Mouse (Mus musculus): ENCODE measurements at regions not wholly inside any gene's neighbourhood (a gene's known extent, or its start where the extent isn't known, plus 50 kb on each side); places are given as distances from the start of the nearest gene placed in this dataset.

- TF ChIP-seq CTCF (IDR thresholded peaks at IDR 0.05; ENCODE audit: control insufficient read depth, insufficient read depth, insufficient replicate concordance, low read depth, low read length) (no peak), POLR2A (IDR thresholded peaks at IDR 0.05; ENCODE audit: control insufficient read depth, low read depth, low read length) (no peak)
- no peak overlapping the region for H3K27ac ChIP-seq (ENCODE audit: control insufficient read depth, insufficient read depth, low read depth, low read length)
Measured at GRCm38 (mm10) chr11:44156490-44157345, 243.1 kb upstream of the Il12b start.

GRCm38 (mm10) chr11:44158236-44158635 lies 241.6 kb upstream of the Il12b start:
- Histone ChIP-seq H3K4me1 (ENCODE audit: control insufficient read depth, insufficient read depth, low read length) (peaks cover 3% of the 10 kb centered on the region; the same call in 1 of the 2 replicates), H3K36me3 (ENCODE audit: control insufficient read depth, insufficient read depth, low read length) (no peaks in the 10 kb centered on the region), H3K27me3 (ENCODE audit: control insufficient read depth, insufficient read depth, low read length) (no peaks in the 10 kb centered on the region), H3K4me3 (ENCODE audit: control insufficient read depth, low read depth, low read length) (no peak overlapping the region), H3K27ac (ENCODE audit: control insufficient read depth, insufficient read depth, low read depth, low read length) (no peak overlapping the region)
- TF ChIP-seq CTCF (IDR thresholded peaks at IDR 0.05; ENCODE audit: control insufficient read depth, insufficient read depth, insufficient replicate concordance, low read depth, low read length) (no peak), POLR2A (IDR thresholded peaks at IDR 0.05; ENCODE audit: control insufficient read depth, low read depth, low read length) (no peak)

More at GRCm38 (mm10) chr11:44156490-44157345, 243.1 kb upstream of the Il12b start:
- Histone ChIP-seq H3K36me3 (ENCODE audit: control insufficient read depth, insufficient read depth, low read length) (no peaks in the 10 kb centered on the region), H3K27me3 (ENCODE audit: control insufficient read depth, insufficient read depth, low read length) (no peaks in the 10 kb centered on the region), H3K4me3 (ENCODE audit: control insufficient read depth, low read depth, low read length) (no peak overlapping the region), H3K4me1 (ENCODE audit: control insufficient read depth, insufficient read depth, low read length) (peaks cover 3% of the 10 kb centered on the region; the same call in 1 of the 2 replicates)

- H3K27ac ChIP-seq (ENCODE audit: control insufficient read depth, insufficient read depth, low read depth, low read length), result no peak overlapping the region
- TF ChIP-seq POLR2A (IDR thresholded peaks at IDR 0.05; ENCODE audit: control insufficient read depth, low read depth, low read length) (no peak), CTCF (IDR thresholded peaks at IDR 0.05; ENCODE audit: control insufficient read depth, insufficient read depth, insufficient replicate concordance, low read depth, low read length) (no peak)
- no peaks in the 10 kb centered on the region for H3K4me1 ChIP-seq (ENCODE audit: control insufficient read depth, insufficient read depth, low read length)
- no peaks in the 10 kb centered on the region for H3K36me3 ChIP-seq (ENCODE audit: control insufficient read depth, insufficient read depth, low read length)
- H3K4me3 ChIP-seq (ENCODE audit: control insufficient read depth, low read depth, low read length), result no peak overlapping the region
- no peaks in the 10 kb centered on the region for H3K27me3 ChIP-seq (ENCODE audit: control insufficient read depth, insufficient read depth, low read length)
Measured at GRCm38 (mm10) chr11:44161734-44162418, 238.0 kb upstream of the Il12b start.

GRCm38 (mm10) chr11:44163049-44163448 lies 236.8 kb upstream of the Il12b start:
- Histone ChIP-seq H3K27me3 (ENCODE audit: control insufficient read depth, insufficient read depth, low read length) (no peaks in the 10 kb centered on the region), H3K27ac (ENCODE audit: control insufficient read depth, insufficient read depth, low read depth, low read length) (no peak overlapping the region), H3K4me1 (ENCODE audit: control insufficient read depth, insufficient read depth, low read length) (no peaks in the 10 kb centered on the region), H3K4me3 (ENCODE audit: control insufficient read depth, low read depth, low read length) (no peak overlapping the region), H3K36me3 (ENCODE audit: control insufficient read depth, insufficient read depth, low read length) (no peaks in the 10 kb centered on the region)
- TF ChIP-seq CTCF (IDR thresholded peaks at IDR 0.05; ENCODE audit: control insufficient read depth, insufficient read depth, insufficient replicate concordance, low read depth, low read length) (no peak), POLR2A (IDR thresholded peaks at IDR 0.05; ENCODE audit: control insufficient read depth, low read depth, low read length) (no peak)

GRCm38 (mm10) chr11:44163748-44164147 lies 236.1 kb upstream of the Il12b start:
- H3K4me1 ChIP-seq (ENCODE audit: control insufficient read depth, insufficient read depth, low read length), result no peaks in the 10 kb centered on the region
- TF ChIP-seq POLR2A (IDR thresholded peaks at IDR 0.05; ENCODE audit: control insufficient read depth, low read depth, low read length) (no peak), CTCF (IDR thresholded peaks at IDR 0.05; ENCODE audit: control insufficient read depth, insufficient read depth, insufficient replicate concordance, low read depth, low read length) (no peak)
- H3K36me3 ChIP-seq (ENCODE audit: control insufficient read depth, insufficient read depth, low read length), result no peaks in the 10 kb centered on the region
- H3K27me3 ChIP-seq (ENCODE audit: control insufficient read depth, insufficient read depth, low read length), result no peaks in the 10 kb centered on the region
- no peak overlapping the region for H3K4me3 ChIP-seq (ENCODE audit: control insufficient read depth, low read depth, low read length)
- no peak overlapping the region for H3K27ac ChIP-seq (ENCODE audit: control insufficient read depth, insufficient read depth, low read depth, low read length)

- H3K4me3 ChIP-seq (ENCODE audit: control insufficient read depth, low read depth, low read length), result no peak overlapping the region
- TF ChIP-seq CTCF (IDR thresholded peaks at IDR 0.05; ENCODE audit: control insufficient read depth, insufficient read depth, insufficient replicate concordance, low read depth, low read length), result no peak
- no peak for TF ChIP-seq POLR2A (IDR thresholded peaks at IDR 0.05; ENCODE audit: control insufficient read depth, low read depth, low read length)
- H3K4me1 ChIP-seq (ENCODE audit: control insufficient read depth, insufficient read depth, low read length), result no peaks in the 10 kb centered on the region
- H3K27me3 ChIP-seq (ENCODE audit: control insufficient read depth, insufficient read depth, low read length), result no peaks in the 10 kb centered on the region
- H3K27ac ChIP-seq (ENCODE audit: control insufficient read depth, insufficient read depth, low read depth, low read length), result no peak overlapping the region
- no peaks in the 10 kb centered on the region for H3K36me3 ChIP-seq (ENCODE audit: control insufficient read depth, insufficient read depth, low read length)
Measured at GRCm38 (mm10) chr11:44164186-44164585, 235.7 kb upstream of the Il12b start.

GRCm38 (mm10) chr11:44167724-44168500 lies 232.0 kb upstream of the Il12b start:
- H3K4me1 ChIP-seq (ENCODE audit: control insufficient read depth, insufficient read depth, low read length), result no peaks in the 10 kb centered on the region
- H3K4me3 ChIP-seq (ENCODE audit: control insufficient read depth, low read depth, low read length), result no peak overlapping the region
- no peak for TF ChIP-seq CTCF (IDR thresholded peaks at IDR 0.05; ENCODE audit: control insufficient read depth, insufficient read depth, insufficient replicate concordance, low read depth, low read length)
- no peaks in the 10 kb centered on the region for H3K27me3 ChIP-seq (ENCODE audit: control insufficient read depth, insufficient read depth, low read length)
- no peaks in the 10 kb centered on the region for H3K36me3 ChIP-seq (ENCODE audit: control insufficient read depth, insufficient read depth, low read length)
- no peak overlapping the region for H3K27ac ChIP-seq (ENCODE audit: control insufficient read depth, insufficient read depth, low read depth, low read length)
